Mouse (Mus musculus): ENCODE measurements at regions not wholly inside any gene's neighbourhood (a gene's known extent, or its start where the extent isn't known, plus 50 kb on each side); places are given as distances from the start of the nearest gene placed in this dataset.

DNA sequence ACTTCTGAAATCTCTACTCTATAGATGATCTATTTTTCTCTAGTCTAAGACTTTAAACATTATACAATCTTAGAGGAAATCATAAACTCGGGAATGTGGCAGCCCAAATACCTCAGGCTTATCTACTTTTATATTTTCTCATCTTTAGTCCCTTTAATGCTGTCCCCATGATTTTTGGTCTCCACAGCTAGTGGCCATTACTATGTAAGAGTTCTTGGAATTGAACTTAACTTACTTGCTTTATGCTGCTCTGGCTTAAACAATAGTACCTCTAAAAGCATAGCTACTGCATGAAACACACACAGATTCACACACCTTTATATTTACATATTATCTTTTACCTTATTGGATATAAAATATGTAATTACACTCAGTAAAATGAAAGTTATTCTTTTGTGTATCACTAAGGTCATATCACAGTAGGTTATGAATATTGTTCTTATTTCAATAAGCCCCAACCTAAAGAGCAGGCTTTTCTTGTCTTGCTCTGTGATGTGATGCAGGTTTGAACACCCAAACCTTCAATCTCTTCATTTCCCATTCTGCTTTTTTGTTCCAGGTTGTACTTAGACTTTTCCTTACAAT, 78.9 kb upstream of the Cwc22 start:
- Histone ChIP-seq H3K27me3 (ENCODE audit: insufficient read depth, low read length) (no peaks in the 10 kb centered on the region), H3K36me3 (ENCODE audit: insufficient read depth) (no peaks in the 10 kb centered on the region), H3K27ac (ENCODE audit: low read depth) (no peak overlapping the region), H3K4me1 (ENCODE audit: insufficient read depth) (no peaks in the 10 kb centered on the region), H3K9ac (no peak overlapping the region), H3K4me3 (ENCODE audit: low read depth, low read length) (no peak overlapping the region), H3K4me2 (no peak overlapping the region), H3K9me3 (ENCODE audit: low read depth, low read length) (no peaks in the 10 kb centered on the region; the same call in 1 of the 2 replicates)
- no peak for DNase-seq
- no peak for ATAC-seq (ENCODE audit: insufficient read depth)
- no peak for TF ChIP-seq CTCF (IDR thresholded peaks at IDR 0.05; ENCODE audit: low read depth)
- 74% methylated on average over 1 of the region's 1 CpGs for WGBS

DNA sequence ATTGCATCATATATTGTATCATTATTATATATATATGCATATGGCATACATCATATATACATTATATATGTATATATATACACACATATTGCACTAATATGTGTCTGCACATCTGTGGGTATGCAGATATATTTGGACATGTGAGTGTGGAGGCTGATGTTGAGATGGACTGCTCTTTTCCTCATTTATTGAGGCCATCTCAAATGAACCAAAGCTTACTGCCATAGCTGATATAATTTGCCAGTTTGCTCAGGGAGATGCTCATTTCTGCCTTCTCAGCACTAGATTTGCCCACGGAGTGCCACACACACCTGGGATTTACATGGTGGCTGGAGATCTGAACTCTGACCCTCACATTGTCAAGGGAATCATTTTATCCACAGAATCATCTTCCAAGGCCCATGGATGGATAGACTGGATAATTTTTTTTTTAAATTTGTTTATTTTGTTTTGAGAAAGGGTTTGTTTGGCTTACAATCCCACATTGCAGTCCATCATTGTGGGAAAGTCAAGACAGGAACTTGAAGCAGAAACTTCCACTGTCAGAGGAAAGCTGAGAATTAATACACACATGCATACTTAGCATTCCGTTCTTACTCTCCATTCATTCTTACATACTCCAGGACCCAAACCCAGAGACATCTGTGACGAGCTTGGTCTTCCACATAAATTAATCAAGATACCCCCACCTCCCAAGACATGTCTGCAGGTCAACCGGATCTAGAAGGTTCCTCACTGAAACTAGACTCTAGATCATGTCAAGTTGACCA, 77.9 kb upstream of the Cwc22 start:
- no peak for DNase-seq
- WGBS, result 50% methylated on average over 4 of the region's 4 CpGs

DNA sequence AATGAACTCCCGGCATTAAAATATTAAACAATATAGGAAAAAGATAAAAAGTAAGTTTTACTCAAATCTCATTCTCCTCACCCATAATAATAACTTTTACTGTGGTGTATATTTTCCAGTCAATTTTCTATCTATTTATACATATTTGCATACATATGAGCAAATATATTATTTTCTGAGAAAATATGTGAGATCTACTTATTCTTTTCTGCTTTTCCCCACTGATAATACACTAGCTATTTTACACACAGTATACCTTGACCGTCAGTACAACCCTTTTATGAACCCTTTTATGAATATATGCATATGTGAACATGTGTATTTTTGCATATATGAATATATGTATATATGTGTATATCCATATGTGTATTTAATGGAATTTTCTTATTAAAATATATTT, 77.2 kb upstream of the Cwc22 start:
- ATAC-seq (ENCODE audit: insufficient read depth) (no peak), DNase-seq (no peak)
- H3K4me2 ChIP-seq, result no peak overlapping the region
- no peaks in the 10 kb centered on the region for H3K4me1 ChIP-seq (ENCODE audit: insufficient read depth)
- H3K9me3 ChIP-seq (ENCODE audit: low read depth, low read length), result no peaks in the 10 kb centered on the region
- H3K36me3 ChIP-seq (ENCODE audit: insufficient read depth), result no peaks in the 10 kb centered on the region
- TF ChIP-seq CTCF (IDR thresholded peaks at IDR 0.05; ENCODE audit: low read depth), result no peak
- H3K4me3 ChIP-seq (ENCODE audit: low read depth, low read length), result no peak overlapping the region
- 73% methylated on average over 2 of the region's 2 CpGs for WGBS
- H3K9ac ChIP-seq, result no peak overlapping the region
- H3K27me3 ChIP-seq (ENCODE audit: insufficient read depth, low read length), result no peaks in the 10 kb centered on the region
- H3K27ac ChIP-seq (ENCODE audit: low read depth), result no peak overlapping the region

More for the DNA sequence above, 77.9 kb upstream of the Cwc22 start:
- no peak for TF ChIP-seq CTCF (IDR thresholded peaks at IDR 0.05; ENCODE audit: low read depth)
- Histone ChIP-seq H3K36me3 (ENCODE audit: insufficient read depth) (no peaks in the 10 kb centered on the region), H3K9me3 (ENCODE audit: low read depth, low read length) (no peaks in the 10 kb centered on the region), H3K4me1 (ENCODE audit: insufficient read depth) (no peaks in the 10 kb centered on the region), H3K4me2 (no peak overlapping the region), H3K27ac (ENCODE audit: low read depth) (no peak overlapping the region), H3K27me3 (ENCODE audit: insufficient read depth, low read length) (no peaks in the 10 kb centered on the region), H3K9ac (no peak overlapping the region), H3K4me3 (ENCODE audit: low read depth, low read length) (no peak overlapping the region)
- ATAC-seq (ENCODE audit: insufficient read depth), result no peak

DNA sequence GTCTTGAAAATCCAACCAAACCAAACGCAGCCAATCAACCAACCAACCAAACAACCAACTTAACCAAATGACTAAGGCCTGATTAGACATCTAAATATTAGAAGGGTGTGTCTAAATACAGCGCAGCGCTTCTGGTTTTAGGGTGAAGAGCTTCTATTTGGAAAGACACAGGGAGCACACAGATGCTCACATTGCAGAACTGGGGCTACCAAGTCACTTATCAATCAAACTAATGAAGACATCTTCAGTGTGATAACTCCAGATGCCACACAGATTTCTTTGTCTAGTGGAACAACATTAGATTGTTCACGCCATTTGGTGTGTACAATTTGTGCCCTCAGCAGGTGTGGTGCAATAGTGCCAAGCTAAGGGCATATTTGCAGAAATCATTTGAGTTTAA, 76.6 kb upstream of the Cwc22 start:
- Histone ChIP-seq H3K9ac (no peak overlapping the region), H3K36me3 (ENCODE audit: insufficient read depth) (no peaks in the 10 kb centered on the region), H3K4me1 (ENCODE audit: insufficient read depth) (no peaks in the 10 kb centered on the region), H3K27me3 (ENCODE audit: insufficient read depth, low read length) (no peaks in the 10 kb centered on the region), H3K27ac (ENCODE audit: low read depth) (no peak overlapping the region), H3K4me2 (no peak overlapping the region), H3K4me3 (ENCODE audit: low read depth, low read length) (no peak overlapping the region), H3K9me3 (ENCODE audit: low read depth, low read length) (no peaks in the 10 kb centered on the region)
- ATAC-seq (ENCODE audit: insufficient read depth) (no peak), DNase-seq (no peak)
- TF ChIP-seq CTCF (IDR thresholded peaks at IDR 0.05; ENCODE audit: low read depth), result no peak
- WGBS, result 77% methylated on average over 4 of the region's 4 CpGs

DNA sequence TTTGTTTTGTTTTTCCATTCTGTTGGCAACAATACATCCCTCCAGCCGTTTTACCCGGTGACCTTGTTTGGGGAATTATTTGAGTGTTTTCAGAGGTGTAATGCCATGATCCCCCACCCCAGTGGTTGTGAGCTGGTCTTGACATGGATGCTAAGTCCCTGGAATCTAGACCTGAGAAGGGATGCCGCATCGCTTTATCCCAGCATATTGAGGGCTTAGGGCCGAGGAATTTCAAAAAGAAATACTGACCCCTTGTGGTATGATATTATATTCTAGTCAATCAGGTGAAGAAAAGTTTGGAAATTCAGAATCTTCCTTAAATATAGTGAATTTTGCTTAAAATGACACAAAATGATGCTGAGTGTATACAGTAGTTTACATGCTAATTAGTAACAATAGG, 75.7 kb upstream of the Cwc22 start:
- no peak overlapping the region for H3K9ac ChIP-seq
- no peaks in the 10 kb centered on the region for H3K9me3 ChIP-seq (ENCODE audit: low read depth, low read length)
- no peak overlapping the region for H3K4me3 ChIP-seq (ENCODE audit: low read depth, low read length)
- peak; percentile 75 for DNase-seq
- 0 out of 2 replicates have a peak, but pooled peaks have one; percentile 41 for ATAC-seq (ENCODE audit: insufficient read depth)
- no peak overlapping the region for H3K27ac ChIP-seq (ENCODE audit: low read depth)
- no peaks in the 10 kb centered on the region for H3K36me3 ChIP-seq (ENCODE audit: insufficient read depth)
- peak; percentile 58 for TF ChIP-seq CTCF (IDR thresholded peaks at IDR 0.05; ENCODE audit: low read depth)
- no peak overlapping the region for H3K4me2 ChIP-seq
- no peaks in the 10 kb centered on the region for H3K27me3 ChIP-seq (ENCODE audit: insufficient read depth, low read length)
- WGBS, result 20% methylated on average over 5 of the region's 5 CpGs
- H3K4me1 ChIP-seq (ENCODE audit: insufficient read depth), result no peaks in the 10 kb centered on the region

DNA sequence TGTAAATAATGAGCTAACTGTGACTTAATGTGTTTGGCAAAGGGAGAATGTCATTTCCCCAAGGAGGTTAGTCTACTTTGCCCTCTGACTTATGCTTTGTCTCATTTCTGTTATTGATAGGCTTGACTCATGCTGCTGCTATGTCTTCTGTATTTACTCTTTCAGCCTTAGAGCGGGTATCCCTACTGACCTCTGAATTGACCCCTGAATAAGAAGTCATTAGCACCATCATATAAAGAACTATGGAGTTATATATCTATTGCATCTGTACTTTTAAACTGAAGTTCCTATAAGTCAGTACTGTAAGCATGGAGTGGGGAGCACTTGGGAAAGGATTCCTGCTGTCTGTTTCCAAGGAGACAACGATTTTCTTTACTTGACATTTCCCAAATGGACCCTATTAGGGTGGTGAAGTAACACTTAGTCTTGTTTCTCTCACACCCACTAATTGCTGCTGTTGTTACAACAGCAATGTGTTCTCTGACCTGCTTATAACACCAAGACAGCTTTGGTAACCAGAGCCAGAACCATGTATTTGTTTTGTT, 75.3 kb upstream of the Cwc22 start:
- no peak for ATAC-seq (ENCODE audit: insufficient read depth)
- Histone ChIP-seq H3K27me3 (ENCODE audit: insufficient read depth, low read length) (no peaks in the 10 kb centered on the region), H3K4me3 (ENCODE audit: low read depth, low read length) (no peak overlapping the region), H3K9ac (no peak overlapping the region), H3K9me3 (ENCODE audit: low read depth, low read length) (no peaks in the 10 kb centered on the region), H3K4me2 (no peak overlapping the region), H3K4me1 (ENCODE audit: insufficient read depth) (no peaks in the 10 kb centered on the region), H3K27ac (ENCODE audit: low read depth) (no peak overlapping the region), H3K36me3 (ENCODE audit: insufficient read depth) (no peaks in the 10 kb centered on the region)
- 41% methylated on average over 2 of the region's 2 CpGs for WGBS
- no peak for DNase-seq
- TF ChIP-seq CTCF (IDR thresholded peaks at IDR 0.05; ENCODE audit: low read depth), result no peak

DNA sequence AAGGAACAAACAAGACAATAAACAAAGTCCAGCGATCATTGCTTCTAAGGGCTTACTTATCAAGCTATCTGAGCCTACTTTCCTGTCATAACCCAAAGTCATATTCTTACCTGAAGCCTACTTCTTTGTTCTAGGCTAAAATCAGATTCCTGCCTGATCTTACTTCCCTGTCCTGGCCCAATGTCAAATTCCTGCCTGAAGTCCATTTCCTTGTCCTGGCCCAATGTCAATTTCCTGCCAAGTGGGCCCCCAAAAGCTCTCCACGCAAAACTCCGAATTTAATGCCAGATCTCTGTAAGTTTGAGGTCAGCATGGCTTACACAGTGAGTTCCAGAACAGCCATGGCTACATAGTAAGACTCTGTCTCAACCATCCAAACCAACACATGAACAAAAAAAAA, 74.3 kb upstream of the Cwc22 start:
- no peak for TF ChIP-seq CTCF (IDR thresholded peaks at IDR 0.05; ENCODE audit: low read depth)
- no peak for DNase-seq
- 80% methylated on average over 3 of the region's 3 CpGs for WGBS
- Histone ChIP-seq H3K4me3 (ENCODE audit: low read depth, low read length) (no peak overlapping the region), H3K9me3 (ENCODE audit: low read depth, low read length) (no peaks in the 10 kb centered on the region), H3K36me3 (ENCODE audit: insufficient read depth) (no peaks in the 10 kb centered on the region), H3K4me2 (no peak overlapping the region), H3K27me3 (ENCODE audit: insufficient read depth, low read length) (no peaks in the 10 kb centered on the region), H3K27ac (ENCODE audit: low read depth) (no peak overlapping the region), H3K4me1 (ENCODE audit: insufficient read depth) (no peaks in the 10 kb centered on the region), H3K9ac (no peak overlapping the region)
- ATAC-seq (ENCODE audit: insufficient read depth), result no peak
